Mouse (Mus musculus): ENCODE measurements at regions not wholly inside any gene's neighbourhood (a gene's known extent, or its start where the extent isn't known, plus 50 kb on each side); places are given as distances from the start of the nearest gene placed in this dataset.

- Histone ChIP-seq H3K36me3 (no peaks in the 10 kb centered on the region), H3K9ac (no peak overlapping the region), H3K27ac (no peak overlapping the region), H3K4me3 (no peak overlapping the region), H3K27me3 (no peaks in the 10 kb centered on the region), H3K4me2 (replicated peaks) (no peak overlapping the region), H3K4me1 (no peaks in the 10 kb centered on the region), H3K9me3 (no peaks in the 10 kb centered on the region)
- ATAC-seq (ENCODE audit: low FRiP score, low read depth), result no peak
- WGBS, result 82% methylated on average over 1 of the region's 1 CpGs
Measured at GRCm38 (mm10) chr11:17722051-17722450, 231.6 kb downstream of the Etaa1 start.

DNA sequence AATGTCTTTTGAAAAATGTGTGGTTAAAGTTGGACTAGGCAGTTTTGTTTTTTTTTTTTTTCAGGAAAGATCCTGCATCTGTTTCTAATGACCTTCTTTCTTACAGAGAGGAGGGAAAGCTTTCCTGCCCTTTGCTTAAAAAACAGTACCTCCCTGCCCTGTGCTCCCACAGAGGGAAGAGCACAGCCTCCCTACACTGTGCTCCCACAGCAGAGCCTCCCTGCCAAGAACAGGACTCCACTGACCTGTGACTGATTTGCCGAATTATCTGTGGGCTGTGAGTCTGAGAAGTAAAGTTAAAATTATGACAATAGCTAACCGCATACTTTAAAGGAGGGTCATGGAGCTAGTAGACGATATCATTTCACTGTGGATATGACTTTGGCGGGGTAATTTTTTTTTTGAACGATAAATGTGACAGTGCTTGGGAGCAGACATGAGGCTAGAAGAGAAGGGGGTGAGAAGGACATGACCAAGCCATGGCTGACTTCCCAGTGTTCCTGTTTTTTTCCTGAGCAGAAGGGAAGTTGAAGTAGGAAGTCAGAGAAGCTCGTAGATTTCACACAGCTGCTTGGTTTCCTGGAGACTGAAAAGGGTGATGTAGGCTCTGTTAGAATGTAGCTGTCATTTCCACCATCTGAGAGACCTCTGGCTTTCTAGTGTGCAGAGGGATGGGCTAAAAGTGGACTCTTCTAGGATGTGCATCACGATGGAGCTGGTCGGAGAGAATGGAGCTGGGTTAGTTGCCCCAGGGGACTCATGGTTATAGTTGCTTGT is 226.2 kb downstream of the Etaa1 start:
- no peak overlapping the region for H3K4me2 ChIP-seq (replicated peaks)
- no peak overlapping the region for H3K9ac ChIP-seq
- ATAC-seq (ENCODE audit: low FRiP score, low read depth), result no peak
- H3K9me3 ChIP-seq, result no peaks in the 10 kb centered on the region
- H3K27ac ChIP-seq, result no peak overlapping the region
- no peaks in the 10 kb centered on the region for H3K27me3 ChIP-seq
- 56% methylated on average over 8 of the region's 8 CpGs for WGBS
- no peak overlapping the region for H3K4me3 ChIP-seq
- 0 out of 2 replicates have a peak, but pooled peaks cover 3% of the 10 kb centered on the region for H3K4me1 ChIP-seq
- no peaks in the 10 kb centered on the region for H3K36me3 ChIP-seq

DNA sequence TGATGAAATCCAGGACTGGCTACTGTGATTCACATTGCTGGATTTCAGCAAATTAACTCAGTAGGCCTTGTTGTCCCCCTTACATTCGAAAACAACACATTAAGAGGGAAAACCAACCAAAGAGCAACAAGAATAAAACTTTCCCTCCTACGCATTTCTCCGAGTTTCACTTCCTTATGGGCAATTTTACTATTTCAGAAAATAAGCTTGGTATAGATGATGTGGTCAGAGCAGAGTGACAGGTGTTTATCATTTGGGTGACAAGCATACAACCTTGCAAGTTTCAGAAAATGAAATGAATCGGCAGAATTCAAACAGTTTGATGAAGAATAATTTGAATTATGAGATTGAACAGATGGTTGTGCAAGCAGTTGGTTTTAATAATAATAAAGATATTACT is 220.6 kb downstream of the Etaa1 start:
- H3K4me1 ChIP-seq, result no peaks in the 10 kb centered on the region
- no peak overlapping the region for H3K9ac ChIP-seq
- WGBS, result 84% methylated on average over 4 of the region's 4 CpGs
- H3K27ac ChIP-seq, result no peak overlapping the region
- H3K36me3 ChIP-seq, result no peaks in the 10 kb centered on the region
- H3K27me3 ChIP-seq, result no peaks in the 10 kb centered on the region
- H3K9me3 ChIP-seq, result no peaks in the 10 kb centered on the region
- no peak overlapping the region for H3K4me2 ChIP-seq (replicated peaks)
- ATAC-seq (ENCODE audit: low FRiP score, low read depth), result no peak
- no peak overlapping the region for H3K4me3 ChIP-seq

DNA sequence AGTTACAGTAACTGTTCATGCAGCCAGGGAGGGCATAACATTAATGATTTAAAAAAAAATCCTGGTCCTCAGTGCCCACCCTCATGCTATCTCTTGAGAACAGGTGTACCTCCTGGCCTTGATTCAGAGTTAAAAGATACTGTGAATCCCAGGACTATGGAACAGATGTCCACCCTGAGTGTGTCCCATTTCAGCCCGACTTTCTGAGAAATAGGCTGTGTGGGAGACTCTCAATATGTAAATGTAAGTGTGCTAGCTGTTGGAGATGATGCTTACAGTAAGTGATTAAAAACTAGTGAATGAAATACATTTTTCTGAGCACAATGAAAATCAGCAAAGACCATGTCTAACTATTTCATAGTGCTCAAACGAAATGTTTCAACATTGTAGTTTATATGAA is 219.2 kb downstream of the Etaa1 start:
- Histone ChIP-seq H3K9me3 (no peaks in the 10 kb centered on the region), H3K27me3 (no peaks in the 10 kb centered on the region), H3K9ac (no peak overlapping the region), H3K4me2 (replicated peaks) (no peak overlapping the region), H3K4me1 (no peaks in the 10 kb centered on the region), H3K4me3 (no peak overlapping the region), H3K36me3 (no peaks in the 10 kb centered on the region), H3K27ac (no peak overlapping the region)
- WGBS, result 67% methylated on average over 2 of the region's 2 CpGs
- ATAC-seq (ENCODE audit: low FRiP score, low read depth), result no peak

- H3K4me2 ChIP-seq (replicated peaks), result no peak overlapping the region
- 46% methylated on average over 5 of the region's 5 CpGs for WGBS
- H3K36me3 ChIP-seq, result no peaks in the 10 kb centered on the region
- H3K27me3 ChIP-seq, result no peaks in the 10 kb centered on the region
- no peak for ATAC-seq (ENCODE audit: low FRiP score, low read depth)
- no peak overlapping the region for H3K9ac ChIP-seq
- no peak overlapping the region for H3K4me3 ChIP-seq
- H3K27ac ChIP-seq, result no peak overlapping the region
- no peaks in the 10 kb centered on the region for H3K4me1 ChIP-seq
- no peaks in the 10 kb centered on the region for H3K9me3 ChIP-seq
Measured at GRCm38 (mm10) chr11:17738879-17739278, 214.8 kb downstream of the Etaa1 start.

DNA sequence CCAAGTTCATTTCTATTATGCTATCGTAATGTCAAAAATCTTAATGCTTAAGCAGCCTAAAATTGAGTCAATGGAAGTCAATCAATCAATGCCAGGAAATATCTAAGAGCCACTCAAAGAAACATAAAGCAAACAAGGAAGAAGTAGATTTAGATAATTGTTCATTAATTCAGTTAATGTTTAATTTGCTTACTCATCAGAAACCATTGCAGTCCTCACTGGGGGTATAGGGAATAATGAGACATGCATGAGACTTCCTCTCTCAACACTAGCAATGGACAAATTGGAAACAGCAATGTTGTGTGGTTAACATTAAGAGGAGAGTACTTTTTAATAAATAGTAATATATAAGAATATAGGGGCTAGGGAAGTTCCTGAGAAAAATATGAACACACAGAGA is 209.9 kb downstream of the Etaa1 start:
- H3K9me3 ChIP-seq, result no peaks in the 10 kb centered on the region
- no peaks in the 10 kb centered on the region for H3K4me1 ChIP-seq
- H3K36me3 ChIP-seq, result no peaks in the 10 kb centered on the region
- no peak overlapping the region for H3K9ac ChIP-seq
- no peaks in the 10 kb centered on the region for H3K27me3 ChIP-seq
- no peak overlapping the region for H3K27ac ChIP-seq
- no peak overlapping the region for H3K4me2 ChIP-seq (replicated peaks)
- ATAC-seq (ENCODE audit: low FRiP score, low read depth), result no peak
- no peak overlapping the region for H3K4me3 ChIP-seq
- WGBS, result 91% methylated on average over 1 of the region's 1 CpGs

- H3K27ac ChIP-seq, result no peak overlapping the region
- H3K4me2 ChIP-seq (replicated peaks), result no peak overlapping the region
- 19% methylated on average over 6 of the region's 6 CpGs for WGBS
- H3K4me1 ChIP-seq, result 0 out of 2 replicates have a peak, but pooled peaks cover 5% of the 10 kb centered on the region
- H3K9me3 ChIP-seq, result no peaks in the 10 kb centered on the region
- H3K9ac ChIP-seq, result no peak overlapping the region
- H3K4me3 ChIP-seq, result no peak overlapping the region
- no peaks in the 10 kb centered on the region for H3K27me3 ChIP-seq
- 0 out of 2 replicates have a peak, but pooled peaks have one; percentile 15 for ATAC-seq (ENCODE audit: low FRiP score, low read depth)
- H3K36me3 ChIP-seq, result no peaks in the 10 kb centered on the region
Measured at GRCm38 (mm10) chr11:17750345-17750744, 203.3 kb downstream of the Etaa1 start.

DNA sequence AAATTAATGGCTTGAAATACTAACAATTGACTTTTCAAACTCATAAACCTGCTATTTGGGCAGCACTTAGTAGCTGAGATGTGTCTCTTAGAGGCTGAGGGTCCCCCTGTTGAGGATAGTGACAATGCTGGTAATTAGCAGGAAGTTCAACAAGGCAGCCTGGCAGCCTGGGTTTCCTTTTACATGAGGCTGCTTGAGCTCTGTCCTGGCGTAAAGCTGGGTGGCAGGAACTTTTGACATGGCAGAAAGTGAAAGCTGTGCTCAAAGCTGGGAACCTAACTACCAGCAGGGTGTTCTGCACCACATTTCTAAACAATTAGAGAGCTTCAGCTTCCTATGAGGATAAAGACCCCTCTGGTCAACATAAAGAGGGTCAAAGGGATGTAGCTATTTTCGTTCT is 194.5 kb downstream of the Etaa1 start:
- no peaks in the 10 kb centered on the region for H3K27me3 ChIP-seq
- no peaks in the 10 kb centered on the region for H3K4me1 ChIP-seq
- H3K4me3 ChIP-seq, result no peak overlapping the region
- H3K27ac ChIP-seq, result no peak overlapping the region
- H3K9me3 ChIP-seq, result no peaks in the 10 kb centered on the region
- H3K4me2 ChIP-seq (replicated peaks), result no peak overlapping the region
- H3K36me3 ChIP-seq, result no peaks in the 10 kb centered on the region
- WGBS, result 48% methylated on average over 2 of the region's 2 CpGs
- H3K9ac ChIP-seq, result no peak overlapping the region
- ATAC-seq (ENCODE audit: low FRiP score, low read depth), result no peak

- Histone ChIP-seq H3K4me1 (no peaks in the 10 kb centered on the region), H3K9me3 (no peaks in the 10 kb centered on the region), H3K9ac (no peak overlapping the region), H3K4me3 (no peak overlapping the region), H3K4me2 (replicated peaks) (no peak overlapping the region), H3K27ac (no peak overlapping the region), H3K27me3 (no peaks in the 10 kb centered on the region), H3K36me3 (no peaks in the 10 kb centered on the region)
- WGBS, result 49% methylated on average over 1 of the region's 1 CpGs
- no peak for ATAC-seq (ENCODE audit: low FRiP score, low read depth)
Measured at GRCm38 (mm10) chr11:17763411-17763810, 190.3 kb downstream of the Etaa1 start.

- Histone ChIP-seq H3K9ac (no peak overlapping the region), H3K4me3 (no peak overlapping the region), H3K4me2 (replicated peaks) (no peak overlapping the region), H3K27ac (no peak overlapping the region), H3K27me3 (no peaks in the 10 kb centered on the region), H3K4me1 (no peaks in the 10 kb centered on the region), H3K36me3 (no peaks in the 10 kb centered on the region), H3K9me3 (no peaks in the 10 kb centered on the region)
- no peak for ATAC-seq (ENCODE audit: low FRiP score, low read depth)
Measured at GRCm38 (mm10) chr11:17764146-17764545, 189.5 kb downstream of the Etaa1 start.

DNA sequence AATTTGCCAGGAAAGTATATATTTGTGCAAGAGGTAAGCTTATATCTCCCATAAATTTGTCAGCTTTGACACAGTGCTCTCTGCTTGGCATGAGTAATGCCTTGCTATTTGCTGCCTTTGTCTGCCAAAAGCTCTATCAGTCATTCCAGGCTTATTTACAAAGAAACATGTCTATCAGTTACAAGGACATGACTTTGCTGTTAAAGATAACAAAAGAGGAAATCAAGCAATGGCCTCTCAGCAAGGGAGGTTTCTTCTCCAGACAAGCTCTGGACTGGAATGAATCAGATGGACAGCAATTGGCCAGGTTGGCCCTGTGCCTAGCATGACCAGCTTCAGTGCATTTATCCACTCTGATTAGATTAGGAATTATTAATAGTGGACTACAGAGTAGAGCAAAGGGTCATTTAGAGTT is 185.3 kb downstream of the Etaa1 start:
- no peak for ATAC-seq (ENCODE audit: low FRiP score, low read depth)

DNA sequence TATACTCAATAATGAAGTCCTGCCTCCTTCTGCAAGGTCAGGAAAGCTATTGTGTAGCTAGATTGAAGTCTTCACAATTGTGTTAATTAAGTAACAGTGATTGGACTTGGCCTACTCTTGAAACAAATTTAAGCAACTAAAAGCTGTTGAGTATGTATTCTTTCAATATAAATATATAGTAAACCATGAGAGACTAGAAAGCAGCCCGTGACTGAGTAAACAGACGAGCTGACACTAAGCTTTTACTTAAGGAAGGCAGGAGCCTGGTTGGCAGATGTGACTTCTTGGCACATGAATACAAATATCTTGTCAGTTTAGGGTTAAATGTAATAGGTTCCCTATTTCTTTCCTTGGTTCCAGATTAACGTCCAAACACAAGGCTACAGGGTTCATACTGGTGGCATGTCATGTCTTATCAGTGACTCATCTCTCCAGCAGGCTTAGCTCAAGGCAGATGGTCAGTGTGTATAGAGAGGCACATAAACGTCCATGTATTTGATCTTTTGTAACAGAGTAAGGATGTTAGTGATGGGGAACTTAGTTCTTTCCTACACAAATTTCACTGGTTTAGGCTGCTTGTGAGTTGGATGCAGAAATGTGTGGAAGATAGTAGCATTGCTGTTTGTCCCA is 184.7 kb downstream of the Etaa1 start:
- H3K4me1 ChIP-seq, result no peaks in the 10 kb centered on the region
- no peaks in the 10 kb centered on the region for H3K9me3 ChIP-seq
- ATAC-seq (ENCODE audit: low FRiP score, low read depth), result no peak
- no peak overlapping the region for H3K4me2 ChIP-seq (replicated peaks)
- H3K4me3 ChIP-seq, result no peak overlapping the region
- no peak overlapping the region for H3K9ac ChIP-seq
- H3K36me3 ChIP-seq, result no peaks in the 10 kb centered on the region
- 52% methylated on average over 4 of the region's 4 CpGs for WGBS
- no peaks in the 10 kb centered on the region for H3K27me3 ChIP-seq
- H3K27ac ChIP-seq, result no peak overlapping the region

More for the DNA sequence above, 185.3 kb downstream of the Etaa1 start:
- Histone ChIP-seq H3K4me2 (replicated peaks) (no peak overlapping the region), H3K27ac (no peak overlapping the region), H3K4me3 (no peak overlapping the region), H3K4me1 (no peaks in the 10 kb centered on the region), H3K9ac (no peak overlapping the region), H3K36me3 (no peaks in the 10 kb centered on the region), H3K9me3 (no peaks in the 10 kb centered on the region), H3K27me3 (no peaks in the 10 kb centered on the region)

- Histone ChIP-seq H3K4me3 (no peak overlapping the region), H3K4me1 (no peaks in the 10 kb centered on the region), H3K36me3 (no peaks in the 10 kb centered on the region), H3K9me3 (no peaks in the 10 kb centered on the region), H3K4me2 (replicated peaks) (no peak overlapping the region), H3K9ac (no peak overlapping the region), H3K27me3 (no peaks in the 10 kb centered on the region), H3K27ac (no peak overlapping the region)
- ATAC-seq (ENCODE audit: low FRiP score, low read depth), result no peak
Measured at GRCm38 (mm10) chr11:17797632-17798031, 156.0 kb downstream of the Etaa1 start.
